26 mouse cellular contexts compared by ENCODE assay signal in genomic region chr7:24555786-24556185, GRCm38 (mm10). TPM values are rescaled to one million over a fixed set of nuclear protein-coding genes. Genes with fewer than 3 reads are reported as not detected.
A peak's percentile ranks its signal among the peaks of the same experiment; 100 is the strongest.
DNase-seq lines count a peak whose midpoint lies in the region; ATAC-seq and TF ChIP-seq lines count a peak whose summit lies in the region.
"Had no signal": no experiment of that assay in that cellular context is flagged by ENCODE, and none has a peak within 500 bp of the region (broad histone marks: within the 10 kb centered on the region; RNA-seq: fewer than 3 reads in every experiment).

No protein-coding gene starts in this region.

- DNase-seq in A20 (ENCODE audit: low read depth, low spot score): peak; percentile 88
- DNase-seq in kidney, adult 2 months: peak; percentile 58
- peak; percentile 32 to 63 for DNase-seq in kidney, postnatal 25 days
- no peak for DNase-seq in lung, adult 18-20 months
- no peak for DNase-seq in spleen, postnatal 14 days (ENCODE audit: low spot score in 2 of 2)
- no peak for DNase-seq in heart, postnatal 25 days (ENCODE audit: low spot score)
- DNase-seq in stomach, postnatal 0 days (ENCODE audit: low spot score): no peak
- DNase-seq: adrenal gland, adult 8-10 months; adrenal gland, postnatal 36 days; cerebellum, adult 2 months; cerebellum, postnatal 10 days; embryo, embryonic 11 days; gastrocnemius, adult 2 months; gastrocnemius, postnatal 25 days; heart, postnatal 36 days had no signal

- intact Hi-C loops in heart, postnatal 25 days (cut with DNase I): no loop called here

- H3K27me3 ChIP-seq in kidney, adult 2 months (replicated peaks; ENCODE audit: control insufficient read depth, insufficient read depth, low read length): no peaks in the 10 kb centered on the region
- H3K27me3 ChIP-seq in kidney, embryonic 15.5 days: no peaks in the 10 kb centered on the region
- H3K27me3 ChIP-seq in stomach, postnatal 0 days (ENCODE audit: control insufficient read depth, insufficient read depth, low read length): no peaks in the 10 kb centered on the region
- H3K27me3 ChIP-seq: embryonic facial prominence, embryonic 15.5 days; heart, embryonic 12.5 days; hindbrain, embryonic 12.5 days had no signal

- H3K27ac ChIP-seq in kidney, adult 2 months (ENCODE audit: insufficient read depth, low read depth, low read length): no peak overlapping the region
- H3K27ac ChIP-seq in kidney, embryonic 15.5 days: peak overlapping the region; percentile 14; the same call in 1 of the 2 replicates
- no peak overlapping the region for H3K27ac ChIP-seq in stomach, postnatal 0 days (replicated peaks)
- H3K27ac ChIP-seq: embryonic facial prominence, embryonic 15.5 days; forebrain, embryonic 10.5 days; gastrocnemius, adult 2 months; hindbrain, embryonic 12.5 days had no signal

- TF ChIP-seq EP300 in stomach, postnatal 0 days (optimal IDR thresholded peaks at IDR 0.05): no peak

- no peaks in the 10 kb centered on the region for H3K36me3 ChIP-seq in kidney, adult 2 months (ENCODE audit: control insufficient read depth, insufficient read depth, low read length)
- peaks cover 92% of the 10 kb centered on the region for H3K36me3 ChIP-seq in kidney, embryonic 15.5 days
- peaks cover 7% of the 10 kb centered on the region for H3K36me3 ChIP-seq in stomach, postnatal 0 days (ENCODE audit: control insufficient read depth, insufficient read depth, low read length)

- WGBS in kidney, adult 2 months: 49% methylated on average over 10 of the region's 10 CpGs
- 80% methylated on average over 10 of the region's 10 CpGs for WGBS in kidney, embryonic 15.5 days
- WGBS in stomach, postnatal 0 days: 93% methylated on average over 10 of the region's 10 CpGs

- H3K9ac ChIP-seq in kidney, embryonic 15.5 days: no peak overlapping the region
- no peak overlapping the region for H3K9ac ChIP-seq in stomach, postnatal 0 days (ENCODE audit: low read length)
- H3K9ac ChIP-seq: embryonic facial prominence, embryonic 15.5 days; heart, embryonic 12.5 days; hindbrain, embryonic 12.5 days had no signal

- H3K9me3 ChIP-seq in kidney, embryonic 15.5 days (replicated peaks): no peaks in the 10 kb centered on the region; the same call in 1 of the 2 replicates
- H3K9me3 ChIP-seq in stomach, postnatal 0 days (ENCODE audit: control insufficient read depth, low read length): no peaks in the 10 kb centered on the region
- H3K9me3 ChIP-seq: embryonic facial prominence, embryonic 15.5 days; heart, embryonic 12.5 days; hindbrain, embryonic 12.5 days had no signal

- H3K4me3 ChIP-seq in kidney, adult 2 months (ENCODE audit: insufficient read depth, low read depth, low read length): no peak overlapping the region
- no peak overlapping the region for H3K4me3 ChIP-seq in kidney, embryonic 15.5 days (replicated peaks)
- H3K4me3 ChIP-seq in stomach, postnatal 0 days (ENCODE audit: low read depth, low read length): no peak overlapping the region
- H3K4me3 ChIP-seq: embryonic facial prominence, embryonic 15.5 days; erythroblast, embryonic 14.5 days; forebrain, embryonic 10.5 days; gastrocnemius, adult 2 months; heart, embryonic 12.5 days; hindbrain, embryonic 12.5 days had no signal

- TF ChIP-seq CTCF in kidney, adult 2 months (conservative IDR thresholded peaks at IDR 0.05; ENCODE audit: insufficient read depth, insufficient read length, low read depth, low read length): no peak
- TF ChIP-seq CTCF in stomach, postnatal 0 days (IDR thresholded peaks at IDR 0.05; ENCODE audit: low read depth): no peak

- H3K4me1 ChIP-seq in kidney, adult 2 months (ENCODE audit: control insufficient read depth, insufficient read depth, low read length): peaks cover 7% of the 10 kb centered on the region; the same call in 1 of the 2 replicates
- peaks cover 5% of the 10 kb centered on the region; the same call in 1 of the 2 replicates for H3K4me1 ChIP-seq in kidney, embryonic 15.5 days
- H3K4me1 ChIP-seq in stomach, postnatal 0 days (replicated peaks; ENCODE audit: control insufficient read depth, insufficient read depth): no peaks in the 10 kb centered on the region
- H3K4me1 ChIP-seq: embryonic facial prominence, embryonic 15.5 days; forebrain, embryonic 10.5 days; hindbrain, embryonic 12.5 days had no signal

- TF ChIP-seq POLR2A in kidney, adult 2 months (IDR thresholded peaks at IDR 0.05; ENCODE audit: low read depth, low read length): no peak

- no peak overlapping the region for H3K4me2 ChIP-seq in kidney, embryonic 15.5 days
- H3K4me2 ChIP-seq in stomach, postnatal 0 days (replicated peaks; ENCODE audit: low read depth): no peak overlapping the region
- H3K4me2 ChIP-seq: embryonic facial prominence, embryonic 15.5 days; heart, embryonic 12.5 days; hindbrain, embryonic 12.5 days had no signal

- 0 out of 2 replicates have a peak, but pooled peaks have one; percentile 12 for ATAC-seq in kidney, embryonic 15.5 days (replicated peaks; ENCODE audit: low FRiP score)
- no peak for ATAC-seq in stomach, postnatal 0 days (ENCODE audit: low FRiP score, low TSS enrichment)
- ATAC-seq: forebrain, embryonic 14.5 days had no signal

RNA-seq across cellular contexts. Expression of gene Xrcc1, which starts 9.7 kb away (rescaled TPM):
- 29.0 and 31.2 TPM in 2 replicates for polyA plus RNA-seq in kidney, adult 2 months (2012; rRNA removed)
- 117 and 137 TPM in 2 replicates for polyA plus RNA-seq in kidney, embryonic 15.5 days (2015; fragmentation: Nextera tagmentation; extraction: Ambion mirVana)
- 10 to 100 TPM; 27.8 to 27.9 TPM for total RNA-seq in heart, postnatal 25 days (2021)
- 27.4 and 31.4 TPM in 2 replicates for polyA plus RNA-seq in stomach, postnatal 0 days (2015; fragmentation: Nextera tagmentation; extraction: Ambion mirVana)

RNA-seq across cellular contexts. Expression of gene Pinlyp, which starts 9.9 kb away (rescaled TPM):
- polyA plus RNA-seq in kidney, adult 2 months (2012; rRNA removed): not detected in 2 replicates
- 0.31 and 0.33 TPM in 2 replicates for polyA plus RNA-seq in kidney, embryonic 15.5 days (2015; fragmentation: Nextera tagmentation; extraction: Ambion mirVana)
- not detected for total RNA-seq in heart, postnatal 25 days (2021)
- 61.2 and 62.9 TPM in 2 replicates for polyA plus RNA-seq in stomach, postnatal 0 days (2015; fragmentation: Nextera tagmentation; extraction: Ambion mirVana)
- total RNA-seq: adrenal gland, adult 8-10 months; adrenal gland, postnatal 36 days; ES-E14; gastrocnemius, adult 2 months; gastrocnemius, postnatal 25 days; granulocyte monocyte progenitor cell, adult 5-6 weeks; heart, adult 8-10 months; heart, postnatal 36 days had no signal
- polyA plus RNA-seq: cerebellum, adult 2 months; embryonic facial prominence, embryonic 11.5 days; erythroblast, embryonic 14.5 days; forebrain, embryonic 10.5 days; heart, embryonic 12.5 days; hindbrain, embryonic 12.5 days had no signal

RNA-seq across cellular contexts. Expression of gene Irgq, which starts 25.3 kb away (rescaled TPM):
- polyA plus RNA-seq in kidney, adult 2 months (2012; rRNA removed): 15.4 and 17.4 TPM in 2 replicates
- 7.4 and 8.3 TPM in 2 replicates for polyA plus RNA-seq in kidney, embryonic 15.5 days (2015; fragmentation: Nextera tagmentation; extraction: Ambion mirVana)
- 10 to 100 TPM; 15.7 to 18.2 TPM for total RNA-seq in heart, postnatal 25 days (2021)
- polyA plus RNA-seq in stomach, postnatal 0 days (2015; fragmentation: Nextera tagmentation; extraction: Ambion mirVana): 4.3 and 5.7 TPM in 2 replicates

RNA-seq across cellular contexts. Expression of gene Ethe1, which starts 31.6 kb away (rescaled TPM):
- polyA plus RNA-seq in kidney, adult 2 months (2012; rRNA removed): 172 and 173 TPM in 2 replicates
- polyA plus RNA-seq in kidney, embryonic 15.5 days (2015; fragmentation: Nextera tagmentation; extraction: Ambion mirVana): 46.8 and 48.4 TPM in 2 replicates
- total RNA-seq in heart, postnatal 25 days (2021): 10 to 100 TPM; 44.6 to 49.1 TPM
- 120 and 128 TPM in 2 replicates for polyA plus RNA-seq in stomach, postnatal 0 days (2015; fragmentation: Nextera tagmentation; extraction: Ambion mirVana)

RNA-seq across cellular contexts. Expression of gene Zfp575, which starts 31.7 kb away (rescaled TPM):
- polyA plus RNA-seq in kidney, adult 2 months (2012; rRNA removed): 0.11 and 0.15 TPM in 2 replicates
- polyA plus RNA-seq in kidney, embryonic 15.5 days (2015; fragmentation: Nextera tagmentation; extraction: Ambion mirVana): 4.0 and 5.5 TPM in 2 replicates
- under 1 TPM; 0.08 to 0.17 TPM for total RNA-seq in heart, postnatal 25 days (2021)
- 3.6 and 4.0 TPM in 2 replicates for polyA plus RNA-seq in stomach, postnatal 0 days (2015; fragmentation: Nextera tagmentation; extraction: Ambion mirVana)

Comparison
In these comparisons a context has a peak if more than half of its experiments do, and no peak if none do; other contexts are left out.
1. DNase-seq: peak in A20 (single experiment), kidney, adult 2 months (single experiment) and kidney, postnatal 25 days (2 of 2); none in lung, adult 18-20 months (0 of 2), spleen, postnatal 14 days (0 of 2), heart, postnatal 25 days (single experiment) and stomach, postnatal 0 days (single experiment).
2. RNA of gene Pinlyp, which starts 9.9 kb away (polyA plus RNA-seq): 61.2 to 62.9 TPM in stomach, postnatal 0 days; 0.31 to 0.33 TPM in kidney, embryonic 15.5 days and not detected in kidney, adult 2 months; every median in the first group is over 10 times any median in the second.